Mouse (Mus musculus) kidney, adult 11 months (tissue): ENCODE measurements around the gene Susd1.
"Not testable (repeated sequence)": the region's sequence is repeated elsewhere in the genome, so short reads cannot be mapped to it uniquely, and the experiment has no call there.

Experiments used
- DNase-seq: peaks from one replicate; pipeline ENCODE4 v3.0.0; 2022

Gene Susd1

DNA sequence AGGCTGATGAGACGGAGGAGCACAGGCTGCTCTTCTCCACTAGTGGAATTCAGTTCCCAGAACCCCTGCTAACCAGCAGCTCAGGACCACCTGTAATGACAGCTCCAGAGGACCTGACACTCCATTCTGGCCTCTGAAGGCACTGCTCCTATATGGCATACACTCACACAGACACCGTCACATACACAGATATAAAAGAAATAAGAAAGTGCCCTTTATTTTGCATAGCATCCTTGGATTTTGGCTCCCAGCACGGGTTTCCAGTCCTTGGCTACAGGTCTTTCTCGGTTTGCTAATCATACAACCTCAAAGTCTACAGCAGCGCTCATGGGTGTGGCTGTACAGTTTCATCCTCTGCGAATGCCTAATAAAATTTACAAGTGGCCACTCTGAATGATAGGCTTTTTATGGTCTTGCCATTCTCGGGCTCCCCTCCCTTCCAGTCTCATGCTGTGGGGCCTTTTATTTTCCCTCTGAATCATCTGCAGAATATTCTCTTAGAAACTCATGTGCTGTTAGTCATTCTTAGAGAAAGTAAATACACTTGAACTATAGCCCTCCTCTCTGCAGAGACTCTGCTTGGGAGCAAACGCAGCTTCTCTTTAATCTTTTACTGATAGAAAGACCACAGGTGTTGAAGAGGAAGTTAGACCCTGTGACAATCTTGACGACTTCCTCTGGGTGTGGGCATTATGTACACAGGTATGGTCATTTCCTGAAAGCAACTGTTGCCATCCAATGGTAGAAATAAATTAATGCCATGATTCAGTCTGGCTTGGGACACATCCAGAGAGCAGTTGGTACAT is 119.1 kb downstream of the Susd1 start:
- no peak for DNase-seq

GRCm38 (mm10) chr4:59318602-59319001 is 119.8 kb downstream of the Susd1 start:
- DNase-seq: no peak

GRCm38 (mm10) chr4:59315553-59316405 is 122.7 kb downstream of the Susd1 start:
- DNase-seq: no peak

DNA sequence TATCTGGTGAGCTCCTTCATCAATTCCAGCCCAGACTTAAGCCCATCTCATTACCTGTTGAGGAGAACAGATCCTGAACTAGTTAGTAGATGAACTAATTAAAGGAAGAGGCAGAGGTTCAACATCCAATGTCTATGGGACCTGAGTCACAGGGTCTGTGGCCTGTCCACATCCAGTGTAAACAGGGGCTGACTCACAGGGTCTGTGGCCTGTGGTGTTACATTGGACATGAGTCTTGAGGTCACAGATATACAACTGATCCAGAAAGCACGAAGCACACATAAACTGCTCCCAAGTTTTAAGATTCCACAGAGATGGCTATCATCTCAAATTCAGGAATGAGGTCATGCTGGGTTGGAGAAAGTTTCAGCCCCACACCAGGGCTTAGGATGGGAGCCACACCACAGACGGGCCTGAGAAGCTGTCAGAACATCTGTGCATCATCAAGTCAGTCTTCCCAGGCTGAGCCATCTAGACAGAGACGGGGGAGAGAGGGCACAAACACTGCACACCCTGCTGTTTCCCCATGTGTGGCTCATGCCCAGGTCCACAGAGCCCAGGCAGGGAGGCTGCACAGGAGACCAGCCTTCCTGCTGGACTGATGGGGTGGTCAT is 123.4 kb downstream of the Susd1 start:
- no peak for DNase-seq

DNA sequence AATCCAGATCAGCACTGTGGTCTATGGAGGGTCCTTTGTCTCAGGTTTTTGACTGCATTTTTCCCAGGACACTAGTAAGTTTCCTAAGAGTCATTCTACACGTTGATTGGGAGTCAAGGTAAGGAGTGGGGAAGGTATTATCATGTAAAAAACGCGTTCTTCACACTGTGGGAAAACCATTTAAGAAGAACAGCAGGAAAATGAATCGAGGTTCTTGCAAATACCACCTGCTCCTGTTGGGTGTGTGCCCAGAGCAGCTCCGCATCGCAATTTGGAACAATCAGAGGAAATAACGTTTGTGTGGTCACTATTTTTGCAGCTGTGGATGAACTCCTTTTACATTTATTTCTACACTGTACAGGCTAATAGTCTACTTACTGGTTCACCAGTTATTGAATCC is 125.5 kb downstream of the Susd1 start:
- no peak for DNase-seq

- DNase-seq: no peak
Observed at GRCm38 (mm10) chr4:59310590-59310989, 127.8 kb downstream of the Susd1 start.

DNA sequence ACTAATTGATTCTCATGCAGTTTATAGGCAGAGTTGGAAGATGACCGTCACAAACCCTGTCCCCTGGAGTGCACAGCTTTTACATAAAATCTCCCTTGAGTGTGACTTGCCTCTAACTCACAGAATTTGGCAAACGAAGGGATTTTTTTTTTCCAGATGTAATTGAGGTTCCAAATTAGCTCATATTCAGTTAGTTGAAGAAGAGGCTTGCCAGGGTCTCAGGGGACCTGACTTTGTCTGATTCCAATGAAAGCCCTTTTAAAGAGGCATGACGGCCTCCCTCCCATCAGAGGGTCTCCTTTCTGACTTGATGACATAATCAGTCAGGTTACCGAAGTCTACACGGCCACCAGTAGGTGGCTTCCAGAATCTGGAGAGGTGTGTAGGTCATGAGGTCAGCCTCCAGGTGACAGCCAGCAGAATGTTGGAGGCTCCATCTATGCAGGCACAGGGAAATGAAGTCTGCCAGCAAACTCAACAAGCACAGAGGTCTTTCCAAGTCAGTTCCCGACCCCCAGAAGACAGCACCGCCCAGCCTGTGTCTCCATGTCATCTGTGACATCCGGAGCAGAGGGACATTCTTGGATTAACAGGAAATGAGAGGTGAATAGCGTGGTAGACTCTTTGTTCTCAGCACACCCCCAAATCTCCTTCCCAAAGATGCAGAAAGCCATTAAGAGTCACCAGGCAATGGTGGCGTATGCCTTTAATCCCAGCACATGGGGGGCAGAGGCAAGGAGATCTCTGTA is 130.4 kb downstream of the Susd1 start:
- DNase-seq: no peak

GRCm38 (mm10) chr4:59302387-59302786 is 136.0 kb downstream of the Susd1 start:
- no peak for DNase-seq

GRCm38 (mm10) chr4:59301025-59301815 is 137.2 kb downstream of the Susd1 start:
- no peak for DNase-seq

DNA sequence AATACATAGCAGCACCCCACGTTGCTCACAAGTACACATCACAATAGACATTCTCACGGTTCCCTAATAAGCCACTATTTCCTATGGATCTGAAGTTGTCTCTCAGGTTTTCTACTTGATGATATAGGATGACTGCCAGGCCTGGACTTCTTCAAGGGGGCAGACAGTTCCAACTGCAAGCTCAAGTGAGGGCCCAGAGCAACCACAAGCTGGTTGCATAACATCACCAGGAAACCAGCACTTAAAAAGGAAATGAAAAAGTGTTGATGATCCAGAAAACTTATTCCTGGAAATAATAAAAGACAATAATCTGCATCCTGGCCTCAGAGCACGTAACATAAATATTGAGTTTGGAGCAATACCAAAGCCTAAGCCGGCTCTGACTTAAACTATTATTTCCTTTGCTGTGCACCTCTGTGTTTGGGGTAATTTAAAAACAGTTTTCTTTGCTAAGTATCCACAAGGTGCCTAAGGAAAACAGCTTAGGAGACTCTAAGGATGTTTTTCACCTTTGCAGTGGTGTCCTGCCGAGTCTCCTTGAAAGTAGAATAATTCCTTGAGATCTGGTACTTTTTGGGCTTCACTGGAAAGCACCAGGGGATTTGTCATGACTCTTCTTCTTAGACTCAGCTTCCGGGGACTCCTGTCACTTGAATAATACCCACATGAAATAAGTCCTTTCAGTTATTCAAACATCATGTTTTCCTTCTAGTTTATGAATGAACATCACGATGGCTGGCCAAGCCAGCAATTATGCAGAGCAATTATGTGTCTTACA is 139.5 kb downstream of the Susd1 start:
- DNase-seq: no peak

DNA sequence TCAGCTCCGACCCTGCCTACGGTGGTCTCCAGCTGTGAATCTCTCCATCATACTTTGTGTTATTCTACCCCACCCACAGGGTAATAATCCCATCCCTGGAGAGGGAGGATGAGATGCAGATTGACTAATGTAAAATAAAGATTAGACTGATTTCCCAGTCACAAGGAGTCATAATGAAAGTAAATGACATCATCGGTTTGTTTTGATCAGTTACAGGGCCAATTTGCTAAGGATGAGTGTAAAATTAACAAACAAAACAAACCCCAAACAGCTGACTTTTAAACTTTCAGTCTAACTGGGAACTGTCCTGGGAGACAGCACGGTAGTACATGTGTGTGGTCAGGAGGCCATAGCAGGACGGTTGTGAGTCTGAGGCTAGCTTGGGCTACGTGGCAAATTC is 143.3 kb downstream of the Susd1 start:
- no peak for DNase-seq

DNA sequence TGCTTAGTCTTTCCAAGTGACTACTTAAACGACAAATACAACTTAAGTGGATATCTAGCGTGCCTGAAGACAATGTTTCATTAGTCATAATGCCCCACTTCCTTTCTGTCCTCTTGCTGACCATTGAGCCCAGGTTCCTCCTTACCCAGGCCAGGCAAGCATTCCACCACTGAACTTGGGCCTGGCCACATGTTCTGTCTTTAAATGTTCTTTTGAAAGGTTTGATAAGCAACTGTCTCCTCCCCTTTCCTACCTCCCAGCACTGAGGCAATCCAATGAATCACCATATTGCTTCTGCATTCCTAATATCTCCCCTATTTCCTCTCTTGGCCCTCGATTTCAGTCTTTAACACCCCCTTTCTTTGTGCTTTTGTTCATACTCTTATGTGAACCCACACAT is 143.8 kb downstream of the Susd1 start:
- DNase-seq: no peak

GRCm38 (mm10) chr4:59291914-59292718 is 146.3 kb downstream of the Susd1 start:
- DNase-seq: no peak

- DNase-seq: no peak
Observed at GRCm38 (mm10) chr4:59290972-59291576, 147.4 kb downstream of the Susd1 start.

DNA sequence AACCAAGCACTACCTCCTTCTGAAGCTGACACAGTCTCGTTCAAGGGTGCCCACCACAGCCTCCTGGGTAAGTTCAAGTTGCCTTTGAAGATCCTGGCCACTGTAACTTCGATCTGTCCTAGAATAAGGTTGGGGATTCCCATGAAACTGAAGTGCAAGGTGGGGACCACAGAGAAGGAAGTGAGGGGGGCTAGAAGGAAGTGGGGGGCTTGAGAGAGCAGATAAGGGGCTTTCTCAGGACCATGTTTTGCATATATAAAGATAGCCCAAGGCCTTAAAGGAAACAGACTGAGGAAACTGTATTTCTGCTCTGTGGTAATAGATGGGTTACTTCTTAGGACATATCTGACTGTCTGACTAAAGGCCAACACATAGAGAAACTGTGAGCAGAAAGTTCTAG is 151.3 kb downstream of the Susd1 start:
- DNase-seq: no peak

- not testable (repeated sequence) for DNase-seq
Observed at GRCm38 (mm10) chr4:59286351-59286750, 152.1 kb downstream of the Susd1 start.

DNA sequence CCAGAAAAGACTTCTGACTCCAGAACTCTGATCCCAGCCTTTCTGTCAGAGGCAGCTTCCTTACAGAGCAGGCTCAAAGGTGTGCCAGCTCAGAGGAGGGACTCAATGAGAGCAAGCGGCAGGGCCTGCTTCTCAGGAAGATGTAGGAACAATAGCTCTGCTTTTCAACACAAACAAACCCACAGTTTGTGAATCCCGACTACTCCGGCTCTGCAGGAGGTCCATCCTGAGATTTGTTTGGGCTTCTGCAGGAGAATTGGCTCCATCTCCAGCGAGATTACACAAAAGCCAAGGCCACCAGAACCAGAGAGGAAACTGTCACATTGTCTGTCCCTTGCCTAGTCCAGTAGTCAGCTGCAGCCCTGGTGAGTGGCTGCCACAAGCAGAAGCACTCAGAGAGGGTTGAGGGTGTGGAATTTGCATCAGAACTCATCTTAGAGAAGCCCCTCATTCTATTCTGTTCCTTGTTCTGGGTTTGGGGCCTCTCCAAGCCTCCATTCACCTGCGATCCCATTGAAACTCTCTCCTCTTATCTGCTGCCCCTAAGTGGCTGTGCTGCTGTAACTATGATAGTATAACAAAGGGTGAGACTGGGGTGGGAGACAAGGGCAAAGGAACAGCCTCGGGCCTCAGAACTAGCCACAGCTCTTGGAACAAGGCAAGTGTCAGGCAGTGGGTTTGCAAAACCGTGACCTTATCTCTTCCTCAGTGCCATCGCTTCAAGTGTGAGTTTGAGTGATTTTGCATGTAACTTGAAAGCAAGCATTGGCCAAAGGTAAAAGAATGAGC is 155.5 kb downstream of the Susd1 start:
- DNase-seq: no peak

GRCm38 (mm10) chr4:59282137-59282536 is 156.3 kb downstream of the Susd1 start:
- no peak for DNase-seq

- no peak for DNase-seq
Observed at GRCm38 (mm10) chr4:59280876-59281275, 157.6 kb downstream of the Susd1 start.
